Mouse (Mus musculus) intestine, embryonic 15.5 days (tissue): ENCODE data around the gene Cyp2j7. TPM values are rescaled to one million over a fixed set of nuclear protein-coding genes. Genes with fewer than 3 reads are reported as not detected.
"Not testable (repeated sequence)": the region's sequence is repeated elsewhere in the genome, so short reads cannot be mapped to it uniquely, and the experiment has no call there.

Source experiments
- ATAC-seq: fragments of 200-750 bp; cut with Nextera tagmentation; 2 replicates; pipeline ENCODE4 v1.8.0; 2017; ENCODE audit warnings: moderate TSS enrichment, moderate library complexity
- H3K27ac ChIP-seq: fragments of 300-500 bp; sonication (generic); 2 replicates; pipeline ENCODE4 v1.5.1; 2015; ENCODE audit warnings: mild to moderate bottlenecking, inconsistent platforms
- H3K27me3 ChIP-seq: fragments of 300-500 bp; sonication (generic); replicated peaks from 2 replicates; pipeline ENCODE4 v1.6.1; 2015; ENCODE audit warnings: inconsistent platforms
- H3K36me3 ChIP-seq: fragments of 300-500 bp; sonication (generic); 2 replicates; pipeline ENCODE4 v1.6.1; 2015; ENCODE audit warnings: inconsistent platforms
- H3K4me1 ChIP-seq: fragments of 300-500 bp; sonication (generic); replicated peaks from 2 replicates; pipeline ENCODE4 v1.6.1; 2015; ENCODE audit warnings: inconsistent platforms
- H3K4me2 ChIP-seq: fragments of 300-500 bp; sonication (generic); replicated peaks from 2 replicates; pipeline ENCODE4 v1.6.1; 2015; ENCODE audit warnings: mild to moderate bottlenecking, inconsistent platforms
- H3K4me3 ChIP-seq: fragments of 300-500 bp; sonication (generic); replicated peaks from 2 replicates; pipeline ENCODE4 v1.5.1; 2015; ENCODE audit warnings: inconsistent platforms
- H3K9ac ChIP-seq: fragments of 300-500 bp; sonication (generic); 2 replicates; pipeline ENCODE4 v1.6.1; 2015; ENCODE audit warnings: inconsistent platforms
- H3K9me3 ChIP-seq: fragments of 300-500 bp; sonication (generic); 2 replicates; pipeline ENCODE4 v1.6.1; 2016; ENCODE audit warnings: inconsistent platforms
- WGBS: fragments of 180-500 bp; shearing (Covaris S2); methylation state at CpG from one replicate; pipeline ENCODE4 v1.1.7; 2015; 5-methylcytosine and 5-hydroxymethylcytosine counted together
- polyA plus RNA-seq: library from polyadenylated mRNA; unstranded; fragments of >200 nt; fragmentation: Nextera tagmentation; extraction: Ambion mirVana; gene quantifications from 2 replicates; pipeline ENCODE4 v1.2.1, GENCODE M21; 2015

Cyp2j7 gene
- polyA plus RNA-seq: not detected in 2 replicates

- Histone ChIP-seq H3K9ac (no peak within 1 kb of the TSS), H3K27ac (no peak within 1 kb of the TSS)
- ATAC-seq: no peak
Measured at GRCm38 (mm10) chr4:96236559-96236958, at the start of gene Cyp2j7. Gene Cyp2j7 (minus strand): TSS chr4:96236659.

GRCm38 (mm10) chr4:96276896-96277295 lies 40.4 kb upstream of the Cyp2j7 start:
- not testable (repeated sequence) for H3K36me3 ChIP-seq, ATAC-seq
- 62% methylated on average over 1 of the region's 1 CpGs for WGBS

More at GRCm38 (mm10) chr4:96236559-96236958, at the start of gene Cyp2j7:
- no peaks in the 10 kb centered on the region for H3K36me3 ChIP-seq
- no peaks in the 10 kb centered on the region for H3K4me1 ChIP-seq
- no peaks in the 10 kb centered on the region for H3K9me3 ChIP-seq
- H3K27me3 ChIP-seq: no peaks in the 10 kb centered on the region
- no peak within 1 kb of the TSS for H3K4me3 ChIP-seq
- no peak within 1 kb of the TSS for H3K4me2 ChIP-seq
- WGBS: 84% methylated on average over 3 of the region's 3 CpGs

GRCm38 (mm10) chr4:96273907-96274306 lies 37.4 kb upstream of the Cyp2j7 start:
- no peaks in the 10 kb centered on the region for H3K4me1 ChIP-seq
- no peak overlapping the region for H3K27ac ChIP-seq
- H3K36me3 ChIP-seq: no peaks in the 10 kb centered on the region
- no peaks in the 10 kb centered on the region for H3K9me3 ChIP-seq
- H3K27me3 ChIP-seq: no peaks in the 10 kb centered on the region
- H3K4me2 ChIP-seq: no peak overlapping the region
- H3K9ac ChIP-seq: no peak overlapping the region
- no peak overlapping the region for H3K4me3 ChIP-seq
- peak; percentile 99 for ATAC-seq

More at GRCm38 (mm10) chr4:96276896-96277295, 40.4 kb upstream of the Cyp2j7 start:
- H3K27me3 ChIP-seq, H3K4me3 ChIP-seq, H3K4me2 ChIP-seq, H3K9me3 ChIP-seq, H3K9ac ChIP-seq, H3K4me1 ChIP-seq, H3K27ac ChIP-seq: not testable (repeated sequence)

- H3K4me3 ChIP-seq: no peak overlapping the region
- H3K36me3 ChIP-seq: no peaks in the 10 kb centered on the region
- no peak overlapping the region for H3K27ac ChIP-seq
- H3K9me3 ChIP-seq: no peaks in the 10 kb centered on the region
- H3K9ac ChIP-seq: no peak overlapping the region
- H3K4me1 ChIP-seq: no peaks in the 10 kb centered on the region
- no peak for ATAC-seq
- no peak overlapping the region for H3K4me2 ChIP-seq
- 78% methylated on average over 1 of the region's 1 CpGs for WGBS
- H3K27me3 ChIP-seq: no peaks in the 10 kb centered on the region
Measured at GRCm38 (mm10) chr4:96196701-96197100, 39.8 kb downstream of the Cyp2j7 start.

- not testable (repeated sequence) for H3K4me2 ChIP-seq, H3K27ac ChIP-seq, H3K36me3 ChIP-seq, H3K9ac ChIP-seq, H3K4me1 ChIP-seq, H3K4me3 ChIP-seq, ATAC-seq, H3K27me3 ChIP-seq, H3K9me3 ChIP-seq
- WGBS: 91% methylated on average over 5 of the region's 5 CpGs
Measured at GRCm38 (mm10) chr4:96189321-96189720, 47.1 kb downstream of the Cyp2j7 start.

- H3K4me3 ChIP-seq, H3K4me1 ChIP-seq, H3K27me3 ChIP-seq, H3K9me3 ChIP-seq, ATAC-seq, H3K36me3 ChIP-seq, H3K4me2 ChIP-seq, H3K27ac ChIP-seq, H3K9ac ChIP-seq: not testable (repeated sequence)
- WGBS: 91% methylated on average over 2 of the region's 2 CpGs
Measured at GRCm38 (mm10) chr4:96188671-96189070, 47.8 kb downstream of the Cyp2j7 start.

- H3K27me3 ChIP-seq, ATAC-seq, H3K9ac ChIP-seq, H3K4me1 ChIP-seq, H3K4me3 ChIP-seq, H3K27ac ChIP-seq, H3K36me3 ChIP-seq, H3K4me2 ChIP-seq, H3K9me3 ChIP-seq: not testable (repeated sequence)
- 86% methylated on average over 2 of the region's 2 CpGs for WGBS
Measured at GRCm38 (mm10) chr4:96188146-96188545, 48.3 kb downstream of the Cyp2j7 start.

- not testable (repeated sequence) for H3K4me1 ChIP-seq, ATAC-seq, H3K4me3 ChIP-seq, H3K9ac ChIP-seq, H3K36me3 ChIP-seq, H3K4me2 ChIP-seq, H3K27ac ChIP-seq, H3K27me3 ChIP-seq, H3K9me3 ChIP-seq
- 85% methylated on average over 2 of the region's 2 CpGs for WGBS
Measured at GRCm38 (mm10) chr4:96184716-96185115, 51.7 kb downstream of the Cyp2j7 start.

GRCm38 (mm10) chr4:96162839-96163238 lies 73.6 kb downstream of the Cyp2j7 start:
- 91% methylated on average over 1 of the region's 1 CpGs for WGBS
- no peak overlapping the region for H3K4me3 ChIP-seq
- no peak overlapping the region for H3K27ac ChIP-seq
- no peaks in the 10 kb centered on the region for H3K27me3 ChIP-seq
- no peak overlapping the region for H3K4me2 ChIP-seq
- no peaks in the 10 kb centered on the region for H3K36me3 ChIP-seq
- H3K4me1 ChIP-seq: no peaks in the 10 kb centered on the region
- no peak overlapping the region for H3K9ac ChIP-seq
- ATAC-seq: no peak
- H3K9me3 ChIP-seq: no peaks in the 10 kb centered on the region

GRCm38 (mm10) chr4:96161575-96161974 lies 74.9 kb downstream of the Cyp2j7 start:
- no peak overlapping the region for H3K4me3 ChIP-seq
- no peak overlapping the region for H3K4me2 ChIP-seq
- H3K36me3 ChIP-seq: no peaks in the 10 kb centered on the region
- ATAC-seq: no peak
- no peaks in the 10 kb centered on the region for H3K27me3 ChIP-seq
- no peaks in the 10 kb centered on the region for H3K9me3 ChIP-seq
- 53% methylated on average over 1 of the region's 1 CpGs for WGBS
- H3K4me1 ChIP-seq: no peaks in the 10 kb centered on the region
- H3K27ac ChIP-seq: no peak overlapping the region
- H3K9ac ChIP-seq: no peak overlapping the region

Other genes with a start within 250 kb of the Cyp2j7 start
- gene Cyp2j13, start 159.1 kb downstream of the Cyp2j7 start, polyA plus RNA-seq: 0.25 and 0.40 TPM in 2 replicates
- gene Cyp2j12, start 95.5 kb downstream of the Cyp2j7 start, polyA plus RNA-seq: not detected in 2 replicates
- not detected in 2 replicates for gene Cyp2j11, start 112.0 kb upstream of the Cyp2j7 start, polyA plus RNA-seq